Mouse (Mus musculus) cerebellum, postnatal 10 days (tissue): ENCODE data around the gene Pir.

Source experiments
- DNase-seq, 2 experiments: peaks; one replicate each; pipeline ENCODE4 v3.0.0; 2021; ENCODE audit warnings: mixed read lengths in 2 of 2

Gene Pir

DNA sequence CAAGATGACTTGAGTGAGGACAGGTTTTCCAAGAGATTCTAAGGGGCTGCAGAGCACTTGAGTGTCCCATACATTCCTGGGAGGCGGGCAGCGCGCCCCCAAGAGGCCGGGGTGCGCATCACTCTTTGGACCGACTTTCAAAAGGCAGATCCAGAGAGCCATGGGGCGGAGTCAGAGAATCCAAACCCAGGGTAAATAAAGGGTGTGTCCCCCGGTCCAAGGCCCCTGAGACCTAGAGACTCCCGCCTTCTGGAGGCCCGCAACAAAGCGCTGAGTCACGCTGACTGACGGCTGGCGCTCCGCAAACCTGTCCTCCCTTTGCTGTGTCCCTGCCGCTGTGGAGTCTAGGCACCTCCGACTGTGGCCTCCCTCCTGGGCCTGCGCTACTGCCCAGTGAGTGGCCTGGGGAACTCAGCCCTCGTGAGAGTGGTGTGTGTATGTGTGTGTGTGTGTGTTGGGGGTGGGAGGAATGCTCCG lies at the start of gene Pir:
Gene Pir, plus strand, starts transcription at position 87 of the 477 bp plus-strand sequence.
- peak; percentile 40 to 48 for DNase-seq

DNA sequence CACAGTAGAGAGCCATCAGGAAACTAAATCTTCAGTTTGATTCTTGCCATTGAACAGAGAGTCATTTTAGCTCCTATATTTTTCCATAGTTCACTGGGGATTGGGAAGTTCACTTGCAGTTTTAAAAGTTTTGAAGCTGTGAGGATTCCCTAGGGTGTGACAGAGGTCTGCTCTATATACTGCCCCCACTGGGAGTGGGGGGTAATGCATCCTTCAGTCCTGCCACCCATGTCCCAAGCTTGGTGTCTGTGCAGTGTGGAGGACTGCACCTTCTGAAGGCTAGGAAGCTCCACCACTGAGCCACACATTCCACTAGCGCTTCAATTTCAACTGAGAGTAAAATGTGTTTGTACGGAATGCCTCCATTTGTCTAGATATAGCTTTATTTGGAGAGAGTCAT lies 47.2 kb upstream of the Pir start:
- DNase-seq, result peak; percentile 3 to 9

DNA sequence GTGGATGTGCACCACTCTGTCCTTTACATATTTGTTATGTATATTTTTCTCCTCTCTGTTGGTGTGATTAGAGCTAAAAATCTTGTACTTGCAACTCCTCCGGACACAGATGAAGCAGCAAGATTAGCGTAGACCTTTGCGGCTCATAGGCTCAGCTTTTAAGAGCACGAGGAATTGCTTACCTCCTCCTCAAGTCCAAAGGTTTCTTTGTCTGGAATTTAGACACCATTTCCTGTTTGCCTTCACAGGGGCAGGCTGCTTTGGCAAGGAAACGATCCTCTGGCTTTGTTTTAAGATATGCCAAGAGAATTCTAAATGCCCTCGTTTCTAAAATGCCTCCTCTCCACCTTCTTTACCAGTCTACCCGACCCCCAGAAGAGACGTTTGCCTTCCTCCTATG lies 35.8 kb upstream of the Pir start:
- no peak for DNase-seq

DNA sequence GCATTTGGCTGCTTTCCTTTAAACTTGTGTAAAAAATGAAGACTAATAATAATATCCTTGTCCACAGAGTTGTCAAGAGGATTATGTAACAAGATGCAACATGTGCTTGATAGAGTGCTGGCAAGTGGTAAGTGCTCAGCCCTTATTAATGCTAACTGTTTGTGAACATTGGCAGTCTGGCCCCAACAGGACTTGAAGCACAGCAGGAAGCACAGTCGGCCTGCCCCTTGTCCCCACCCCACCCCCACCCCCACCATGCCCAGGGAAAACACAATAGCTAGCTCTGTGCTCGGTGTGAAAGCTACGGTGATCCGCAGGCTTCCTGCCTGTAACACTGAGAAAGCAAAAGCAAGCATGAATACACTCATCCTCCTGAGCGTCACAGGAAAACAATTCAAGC lies 23.5 kb upstream of the Pir start:
- DNase-seq, result no peak

DNA sequence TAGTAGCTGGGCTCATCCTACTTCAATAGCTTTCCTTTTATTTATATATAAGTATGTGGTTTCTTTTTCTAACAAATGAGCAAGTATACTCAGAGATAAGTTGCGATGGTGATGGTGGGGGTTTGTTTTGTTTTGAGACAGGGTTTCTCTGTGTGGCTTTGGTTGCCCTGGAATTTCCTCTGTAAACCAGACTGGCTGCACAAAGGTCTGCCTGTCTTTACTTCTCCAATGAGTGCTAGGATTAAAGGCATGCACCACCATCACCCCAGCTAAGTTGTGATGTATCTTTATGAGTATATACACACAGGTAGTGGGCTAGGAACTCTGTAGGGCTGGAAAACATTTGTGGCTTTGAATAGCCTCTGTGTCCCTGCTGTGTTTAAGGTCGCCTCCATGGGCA lies 22.4 kb upstream of the Pir start:
- no peak for DNase-seq

DNA sequence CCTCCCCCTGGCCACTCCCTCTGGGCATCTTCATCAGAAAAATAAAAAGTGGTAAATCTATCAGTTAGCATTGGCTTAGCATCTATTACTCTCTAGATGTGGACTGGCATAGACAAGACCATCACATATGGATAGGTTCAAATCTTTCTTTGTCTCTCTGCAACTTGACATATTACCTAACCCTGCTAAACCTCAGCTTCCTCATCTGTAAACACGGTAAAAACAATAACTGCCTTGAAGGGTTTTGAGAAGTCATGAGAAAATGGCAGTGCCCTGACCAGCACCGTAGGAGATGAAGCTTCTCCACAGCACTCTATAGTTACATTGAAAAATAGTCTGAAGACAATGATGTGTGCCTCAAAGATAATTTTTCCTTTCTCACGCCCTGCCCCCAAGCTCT lies 12.6 kb upstream of the Pir start:
- no peak for DNase-seq

DNA sequence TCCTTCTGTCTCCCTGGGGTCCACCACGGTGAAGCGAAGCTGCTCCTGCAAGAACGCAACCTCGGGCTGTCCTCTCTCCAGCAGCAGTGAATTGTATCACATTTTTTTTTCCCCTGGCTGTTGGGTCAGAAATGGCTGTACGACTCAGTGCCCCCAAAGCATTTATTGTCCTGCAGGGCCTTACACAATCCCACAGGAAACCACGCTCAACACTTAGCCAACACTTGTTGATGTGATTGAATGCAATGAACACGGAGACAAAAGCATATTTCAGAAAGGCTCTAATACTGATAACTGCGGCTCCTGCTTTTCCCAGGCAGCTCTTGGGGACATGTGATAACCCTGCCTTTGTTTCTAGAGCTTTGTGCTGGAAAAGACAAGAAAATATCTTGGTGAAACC lies 11.1 kb upstream of the Pir start, which contains the start of gene Bmx:
Gene Bmx, minus strand, starts transcription at position 137 of the 400 bp plus-strand sequence.
- no peak for DNase-seq

DNA sequence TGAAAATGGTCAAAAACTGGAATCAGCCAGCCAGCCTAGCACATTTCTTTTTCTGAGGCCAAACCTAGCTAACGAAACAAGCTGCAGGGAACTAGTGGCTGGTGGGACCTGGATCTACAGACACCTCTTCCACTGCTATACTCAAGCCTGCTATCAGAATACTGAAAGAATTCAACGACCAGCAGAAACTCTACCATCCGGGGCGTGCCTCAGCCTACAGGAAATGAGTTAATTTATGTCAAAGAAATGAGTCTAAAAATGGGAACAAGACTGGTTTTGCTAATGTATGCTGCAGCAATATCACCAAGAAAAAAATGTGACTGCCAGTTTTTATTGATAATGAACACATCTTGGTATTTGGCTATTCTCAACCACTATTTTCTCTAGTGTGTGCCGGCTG lies 10.5 kb upstream of the Pir start:
- DNase-seq, result no peak

DNA sequence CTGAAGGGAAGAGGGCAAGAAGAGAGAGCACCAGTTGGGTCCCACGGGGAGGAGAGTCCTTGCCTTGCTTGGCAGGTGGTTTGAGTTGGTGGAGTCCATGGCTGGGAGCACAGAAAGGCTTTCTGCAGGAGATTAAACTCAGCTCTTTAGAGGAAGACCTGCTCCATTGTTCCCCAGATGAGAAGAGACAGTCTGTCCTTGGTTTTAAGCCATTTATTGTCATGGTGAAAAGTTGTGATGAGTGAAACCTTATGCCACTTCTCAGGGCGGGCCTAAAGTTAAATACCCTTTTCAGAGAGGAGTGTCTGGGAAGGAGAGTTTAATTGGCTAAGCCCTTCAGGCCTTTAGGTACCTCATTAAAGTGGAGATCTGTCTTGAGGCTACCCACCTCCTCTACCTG lies 6.9 kb upstream of the Pir start:
- no peak for DNase-seq

DNA sequence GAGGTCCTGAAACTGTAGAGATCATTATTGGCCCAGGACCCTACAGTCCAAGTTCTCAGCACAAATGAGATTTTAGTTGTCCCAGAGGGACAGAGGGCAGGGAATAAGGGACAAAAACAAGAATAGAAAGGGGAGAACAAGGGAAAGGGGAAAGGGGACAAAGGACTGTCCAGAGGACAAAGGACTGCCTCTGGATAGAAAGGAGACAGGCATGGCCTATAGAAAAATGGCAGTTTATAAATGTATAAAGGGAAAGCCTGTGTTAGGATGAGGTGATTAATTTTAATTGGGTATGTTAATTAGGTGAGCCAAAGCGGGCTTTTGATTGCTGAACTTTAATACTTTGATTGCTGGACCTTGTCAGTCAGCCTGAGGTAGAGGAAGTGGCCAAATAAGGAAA lies 4.3 kb upstream of the Pir start:
- DNase-seq, result no peak

DNA sequence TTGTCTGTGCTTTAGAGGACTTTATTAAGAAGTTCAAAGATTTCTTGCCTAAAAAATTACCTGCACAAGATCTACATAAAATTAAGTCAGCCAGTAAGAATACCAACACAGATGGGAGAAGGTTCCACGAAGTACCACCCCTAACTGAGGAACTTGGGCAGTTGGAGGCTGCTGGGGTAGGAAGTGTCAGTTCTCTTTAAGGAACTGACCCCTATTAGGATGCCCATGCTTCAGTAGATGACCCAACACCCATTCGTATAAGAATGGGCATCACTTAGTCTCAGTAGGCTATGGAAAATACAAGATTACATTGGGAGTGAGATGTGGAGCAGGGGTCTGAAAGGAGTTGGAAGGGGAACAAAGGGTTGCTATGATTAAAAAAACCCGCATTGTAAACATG lies 1.4 kb downstream of the Pir start:
- DNase-seq, result no peak

DNA sequence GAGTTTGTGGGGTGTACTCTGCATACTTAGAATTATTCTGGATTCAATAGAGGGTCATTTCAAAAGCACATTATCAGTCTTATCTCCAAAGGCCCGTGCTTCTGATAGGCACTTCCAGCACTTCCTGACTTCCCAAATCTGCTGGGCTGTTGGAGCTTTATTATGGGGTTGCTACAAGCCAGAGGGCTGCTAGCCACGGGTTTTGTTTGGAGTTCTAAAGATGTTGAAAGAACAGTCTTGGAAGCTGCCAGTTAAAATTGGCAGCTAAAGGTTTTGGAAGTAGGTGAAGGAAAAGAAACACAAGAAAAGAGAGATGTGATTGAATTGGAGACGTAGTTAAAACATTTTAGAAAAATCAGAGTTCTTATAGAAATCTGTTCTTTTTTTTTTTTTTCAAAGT lies 6.4 kb downstream of the Pir start:
- DNase-seq, result no peak

DNA sequence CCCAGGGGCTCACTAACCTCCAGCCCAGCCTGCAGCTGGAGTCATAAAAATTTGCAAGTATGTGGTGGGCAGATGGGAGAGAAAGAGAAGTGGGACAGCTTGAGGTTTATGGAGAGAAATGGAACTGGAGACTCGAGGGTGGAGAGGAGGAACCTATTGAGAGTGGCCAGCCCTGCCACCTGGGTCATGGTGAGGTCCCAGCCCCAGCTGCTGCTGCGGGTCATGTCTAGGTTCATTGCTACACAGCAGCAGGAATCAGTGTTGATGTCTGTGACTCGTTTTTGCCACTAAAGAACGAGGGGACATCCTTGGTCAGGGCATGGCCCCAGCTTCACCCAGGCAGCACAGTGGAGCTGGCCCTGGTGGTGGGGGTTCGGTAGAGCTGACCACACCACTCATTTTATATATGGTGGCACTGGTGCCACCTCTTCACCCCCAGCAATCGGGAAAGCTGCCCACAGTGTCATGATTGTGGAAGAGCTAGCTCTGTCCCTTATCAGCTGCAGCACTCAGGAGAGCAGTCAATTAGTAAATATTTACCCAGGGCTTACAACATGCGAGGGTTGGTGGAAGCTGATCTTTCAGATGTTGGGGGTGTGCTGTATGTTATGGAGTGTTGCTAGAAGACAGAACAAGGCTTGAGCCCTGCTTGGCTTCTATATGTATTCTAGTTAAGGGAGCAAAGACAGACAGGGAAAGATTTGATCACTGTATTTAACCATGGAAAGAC lies 11.9 kb downstream of the Pir start:
- no peak for DNase-seq

DNA sequence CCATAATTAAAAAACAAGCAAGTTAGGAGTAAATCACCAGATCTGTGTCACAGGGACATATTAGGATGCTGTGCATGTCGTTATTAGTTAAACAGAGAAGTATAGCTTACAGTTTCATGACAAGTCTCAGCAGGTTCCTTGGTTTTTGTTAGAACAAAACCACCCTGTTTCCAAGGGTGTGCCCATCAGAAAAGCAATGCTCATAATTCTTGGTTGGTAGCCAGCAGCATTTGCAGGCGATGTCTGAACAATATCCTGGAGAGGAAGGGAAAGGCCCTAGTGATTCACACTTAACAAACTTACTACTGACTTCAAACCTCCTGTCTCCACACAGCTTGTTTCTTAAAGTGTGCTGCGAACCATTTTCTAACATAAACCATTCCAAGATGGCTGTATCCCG lies 14.6 kb downstream of the Pir start:
- no peak for DNase-seq

DNA sequence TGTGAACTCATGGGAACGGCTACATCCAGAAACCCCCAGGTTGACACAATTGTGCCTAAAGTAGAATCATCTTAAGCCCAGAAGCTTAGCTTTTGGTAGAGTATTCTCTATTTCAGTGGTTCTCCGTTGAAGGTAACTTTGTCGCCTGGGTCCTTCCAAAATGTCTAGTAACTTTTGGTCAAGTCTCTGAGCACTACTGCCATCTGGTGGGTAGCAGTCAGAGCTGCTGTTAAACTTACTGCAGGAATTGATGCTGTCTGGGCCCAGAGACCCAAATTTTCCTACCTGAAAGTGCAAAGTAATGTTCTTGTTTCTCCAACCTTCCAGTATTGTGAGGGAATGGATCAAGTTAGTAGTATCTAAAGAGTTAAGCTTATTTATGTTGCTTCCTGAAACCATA lies 17.9 kb downstream of the Pir start:
- DNase-seq, result peak; percentile 23 to 28

DNA sequence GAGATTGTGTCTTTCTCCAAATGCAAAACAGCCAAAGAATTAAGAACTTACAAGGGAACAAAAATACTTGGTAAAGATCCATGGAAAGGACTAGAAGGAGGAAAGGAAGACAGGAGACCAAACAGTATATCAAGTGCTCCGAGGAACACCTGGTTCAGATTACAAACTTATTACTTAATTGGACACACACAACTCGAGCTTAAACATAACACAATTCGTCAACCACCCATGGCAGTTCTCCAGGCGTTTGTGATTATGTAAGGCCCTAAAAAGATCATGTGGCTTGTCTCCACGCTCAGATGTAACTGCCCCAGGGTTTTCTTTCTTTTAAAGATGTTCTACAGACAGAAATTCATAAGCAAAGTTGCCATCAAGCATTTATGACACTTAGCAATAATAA lies 22.0 kb downstream of the Pir start:
- no peak for DNase-seq

DNA sequence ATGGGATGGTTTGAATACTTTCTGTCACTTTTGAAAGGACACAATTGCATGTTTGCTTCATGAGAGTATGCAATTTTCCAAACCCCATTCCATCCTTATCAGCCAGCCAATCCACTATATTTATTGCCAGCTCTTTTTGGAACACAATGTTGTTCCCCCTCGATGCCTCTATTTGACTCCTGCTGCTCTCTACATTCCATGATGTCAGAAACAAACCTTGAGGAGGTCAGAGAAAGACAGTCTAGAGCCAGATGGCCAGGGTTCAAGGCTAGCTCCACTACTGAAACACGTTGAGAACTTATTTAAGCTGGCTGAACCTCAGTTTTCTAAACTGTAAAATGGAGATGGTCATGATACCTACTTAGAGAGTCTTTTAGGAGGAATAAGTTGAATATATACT lies 37.1 kb downstream of the Pir start:
- no peak for DNase-seq

DNA sequence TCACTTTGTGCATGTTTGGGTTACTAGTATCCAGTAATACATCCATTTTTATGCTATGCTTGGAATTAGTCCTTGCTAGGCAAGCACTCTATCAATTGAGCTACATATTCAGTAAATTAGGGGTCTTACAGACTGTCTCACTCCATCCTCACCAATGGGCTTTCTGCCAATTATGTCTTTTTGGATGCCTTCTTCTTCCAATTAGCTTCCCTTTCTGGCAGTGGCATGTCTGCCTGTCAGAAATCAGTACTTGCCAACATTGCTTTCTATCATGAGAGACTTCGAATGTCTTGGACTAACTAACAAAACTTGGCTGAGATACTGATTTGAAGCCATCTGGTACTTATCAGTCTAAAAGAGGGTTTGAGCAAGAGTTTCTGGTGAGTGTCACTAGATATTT lies 44.7 kb downstream of the Pir start:
- peak; percentile 8 to 33 for DNase-seq

DNA sequence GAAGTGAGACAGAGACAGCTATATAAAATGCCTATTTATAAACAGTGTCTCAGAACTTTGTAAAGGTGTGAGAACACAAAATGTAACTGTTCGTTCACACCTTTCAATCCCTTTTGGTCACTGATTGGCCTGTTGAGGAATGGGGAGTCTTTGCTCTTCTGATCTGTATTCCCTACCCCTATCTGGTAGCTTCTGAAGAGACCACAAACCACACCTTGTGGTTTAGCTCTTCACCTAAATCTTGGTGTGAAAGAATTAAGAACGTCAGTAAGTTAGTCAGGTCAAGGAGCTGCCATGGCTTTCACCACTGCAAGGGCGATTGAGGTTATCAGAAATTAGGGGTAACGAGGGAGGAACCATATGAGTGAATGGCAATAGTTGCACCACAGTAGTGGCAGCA lies 49.4 kb downstream of the Pir start:
- DNase-seq, result no peak

DNA sequence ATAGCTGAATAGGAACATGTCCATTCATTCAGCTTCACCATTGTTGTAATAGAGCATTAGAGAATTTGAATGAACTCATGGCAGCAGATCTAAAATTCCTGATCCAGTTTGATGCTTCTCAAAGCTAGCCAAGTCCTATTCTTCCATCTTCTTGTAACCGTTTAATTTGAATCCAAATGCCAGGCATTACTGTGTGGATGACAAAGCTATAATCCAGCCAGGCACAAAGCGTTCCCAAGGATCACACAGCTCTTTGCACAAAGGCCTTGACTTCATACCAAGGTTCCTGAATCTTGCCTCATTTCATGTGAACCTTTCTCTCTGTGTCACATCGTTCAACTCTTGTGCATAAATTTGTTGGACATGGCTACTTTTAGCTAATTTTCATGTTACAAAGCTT lies 50.9 kb downstream of the Pir start:
- DNase-seq, result no peak

DNA sequence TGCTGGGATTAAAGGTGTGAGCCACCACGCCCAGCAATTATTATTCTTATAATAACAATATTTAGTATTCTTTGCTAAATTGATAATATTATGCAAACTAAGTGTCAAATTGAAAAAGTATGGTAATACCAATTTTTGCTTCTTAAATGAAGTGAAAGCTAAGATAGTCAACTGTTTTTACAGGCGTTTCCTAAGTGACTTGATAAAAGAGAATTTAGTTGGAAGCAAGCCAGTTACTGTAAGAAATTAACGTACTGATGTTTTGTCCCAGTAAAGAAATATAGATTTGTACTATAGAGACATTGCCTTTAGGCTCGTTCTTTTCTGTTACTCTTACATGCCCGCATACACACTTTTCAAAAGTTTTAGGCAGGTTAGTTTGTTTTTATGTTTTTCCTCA lies 53.3 kb downstream of the Pir start:
- DNase-seq, result no peak

DNA sequence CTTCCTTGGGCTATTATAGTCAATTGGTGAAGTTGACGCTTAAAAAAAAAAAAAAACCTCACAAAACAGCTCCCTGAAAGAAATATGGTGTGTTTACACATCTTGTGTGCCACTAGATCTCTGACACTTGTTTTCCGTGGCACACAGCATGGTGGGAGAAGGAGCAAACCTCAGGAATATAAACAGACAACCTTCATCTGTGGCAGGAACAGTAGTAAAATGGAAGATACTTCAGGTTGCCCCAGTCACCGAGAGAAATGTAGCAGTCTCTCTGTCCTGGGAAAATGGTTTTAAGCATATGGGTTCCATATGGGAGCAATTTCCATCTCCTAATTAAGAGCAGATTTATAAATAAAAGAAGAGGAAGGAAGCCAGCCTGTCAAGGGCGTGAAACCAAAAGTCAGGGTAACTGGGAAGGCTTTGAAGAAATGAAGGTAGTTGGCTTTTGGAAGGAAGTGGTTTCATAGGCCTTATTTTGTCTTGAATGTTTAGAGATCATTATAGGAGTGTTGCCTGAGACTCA lies 54.3 kb downstream of the Pir start:
- DNase-seq, result no peak

DNA sequence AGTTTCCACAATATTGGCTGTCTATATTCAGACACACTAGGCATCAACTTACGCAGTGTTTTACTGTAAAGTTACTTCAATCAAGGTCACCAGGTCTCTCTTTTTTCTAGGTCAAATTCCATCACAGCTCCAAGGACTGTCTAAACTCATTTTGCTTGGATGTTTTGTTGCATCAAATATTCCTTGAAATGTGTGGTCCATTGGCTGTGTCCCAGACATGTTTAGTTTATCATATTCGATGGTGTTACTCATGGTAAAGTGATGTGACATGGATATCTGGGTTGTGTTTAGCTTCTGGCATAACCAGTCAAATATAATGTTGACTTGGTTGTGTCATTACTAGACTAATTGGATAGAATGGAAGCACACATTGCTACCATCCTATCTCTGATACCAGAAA lies 61.2 kb downstream of the Pir start:
- DNase-seq, result no peak

DNA sequence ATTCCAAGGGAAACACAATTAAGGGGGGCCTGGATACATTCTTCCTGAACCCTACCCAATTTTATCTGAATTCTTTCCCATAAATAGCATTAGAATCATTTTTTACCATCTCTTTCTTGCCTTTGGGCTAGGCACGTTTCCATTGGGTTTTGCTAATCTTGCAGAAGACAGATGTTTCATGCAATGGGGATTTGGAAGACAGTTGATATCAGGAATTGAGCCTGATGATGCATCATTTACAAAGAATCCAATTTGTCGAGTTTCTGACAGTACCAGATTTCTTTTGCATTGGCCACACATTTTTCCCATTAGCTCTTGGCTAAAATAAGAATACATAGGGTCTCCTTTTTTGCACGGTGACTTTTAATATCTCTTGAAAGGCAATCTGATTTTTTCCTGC lies 61.6 kb downstream of the Pir start:
- no peak for DNase-seq

DNA sequence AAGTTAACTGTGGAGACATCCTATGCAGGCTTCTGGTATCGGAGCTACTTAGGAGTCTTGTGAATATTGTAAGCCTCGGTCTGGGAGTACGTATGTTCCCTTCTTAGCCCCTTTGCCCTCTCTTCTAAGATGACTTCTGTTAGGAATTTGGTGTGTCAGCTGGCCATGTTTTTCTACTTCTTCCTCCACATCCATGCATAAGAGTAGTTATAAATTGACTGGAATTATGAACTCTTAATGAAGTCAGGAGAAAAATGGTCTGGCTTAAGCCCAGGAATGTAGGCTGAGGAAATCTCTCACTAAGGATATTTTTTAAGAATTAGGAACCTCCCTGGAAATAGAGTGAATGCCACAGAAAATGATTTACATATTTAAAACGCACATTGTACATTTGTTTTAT lies 69.4 kb downstream of the Pir start:
- no peak for DNase-seq
